Mouse (Mus musculus) CH12.LX (cell line): ENCODE data around the gene Grip1.

ENCODE experiments used
- CTCF ChIP-seq, 2 experiments: IDR thresholded peaks in 1 of 2; conservative IDR thresholded peaks in 1 of 2; 2 replicates each; pipeline ENCODE4 v1.5.1; 2011 to 2012; ENCODE audit warnings: low read depth in 2 of 2, low read length in 2 of 2, improper control_type of control experiment in 1 of 2, inconsistent platforms in 1 of 2, mild to moderate bottlenecking in 1 of 2, moderate library complexity in 1 of 2
- SIN3A ChIP-seq: IDR thresholded peaks from 2 replicates; pipeline ENCODE4 v1.6.1; 2012; ENCODE audit warnings: low read length, improper control_type of control experiment, inconsistent platforms

GRCm38 (mm10) chr10:119663586-119663985, 210.0 kb downstream of the Grip1 start:
- no peak for TF ChIP-seq CTCF (conservative IDR thresholded peaks at IDR 0.05 in 1 of 2, IDR thresholded peaks at IDR 0.05 in 1 of 2; ENCODE audit: low read depth in 2 of 2, low read length in 2 of 2)
- TF ChIP-seq SIN3A: no peak
